Comparison of ENCODE assay signal across 13 mouse cellular contexts in genomic region chr2:135968159-135968558, GRCm38 (mm10).
DNase-seq lines count a peak whose midpoint lies in the region; ATAC-seq lines count a peak whose summit lies in the region.
"Had no signal": no experiment of that assay in that cellular context is flagged by ENCODE, and none has a peak within 500 bp of the region (broad histone marks: within the 10 kb centered on the region; RNA-seq: fewer than 3 reads in every experiment).

No protein-coding gene starts in this region.

- H3K36me3 ChIP-seq in heart, embryonic 10.5 days: peaks cover 9% of the 10 kb centered on the region; the same call in 1 of the 2 replicates

- no peak overlapping the region for H3K27ac ChIP-seq in heart, embryonic 10.5 days
- H3K27ac ChIP-seq: heart, adult 2 months had no signal

- no peaks in the 10 kb centered on the region for H3K27me3 ChIP-seq in heart, embryonic 10.5 days (ENCODE audit: insufficient read depth, poor library complexity, severe bottlenecking)

- H3K4me3 ChIP-seq in heart, embryonic 10.5 days: no peak overlapping the region
- H3K4me3 ChIP-seq: erythroblast, embryonic 14.5 days; heart, adult 2 months; myocyte had no signal

- H3K9me3 ChIP-seq in heart, embryonic 10.5 days: no peaks in the 10 kb centered on the region

- peaks cover 8% of the 10 kb centered on the region for H3K4me1 ChIP-seq in heart, embryonic 10.5 days

- no peak for ATAC-seq in megakaryocyte, adult 5-6 weeks (ENCODE audit: poor library complexity, severe bottlenecking)
- ATAC-seq: inflammation-experienced regulatory T-cells, adult 6 months had no signal

- WGBS in heart, embryonic 10.5 days: 88% methylated on average over 12 of the region's 12 CpGs

- DNase-seq in heart, adult 11 months: peak; percentile 75
- no peak for DNase-seq in heart, embryonic 10.5 days (ENCODE audit: low spot score)
- DNase-seq in cerebellum, adult 11-12 months: peak; percentile 78
- DNase-seq in forelimb bud, embryonic 11.5 days (ENCODE audit: low read depth, low spot score): peak; percentile 18
- peak; percentile 16 to 37 for DNase-seq in kidney, postnatal 36 days
- no peak for DNase-seq in thymus, postnatal 25 days
- no peak for DNase-seq in urinary bladder, postnatal 10 days (ENCODE audit: low spot score)
- DNase-seq: heart, adult 2 months; lung, adult 18-20 months had no signal

Comparison
In these comparisons a context has a peak if more than half of its experiments do, and no peak if none do; other contexts are left out.
1. DNase-seq: peak in heart, adult 11 months (single experiment), cerebellum, adult 11-12 months (single experiment), forelimb bud, embryonic 11.5 days (single experiment) and kidney, postnatal 36 days (2 of 2); none in heart, embryonic 10.5 days (single experiment), thymus, postnatal 25 days (single experiment) and urinary bladder, postnatal 10 days (single experiment).